Mouse (Mus musculus) CH12F3 (cell line): ENCODE results near the gene Strip1.

Source experiments
- in situ Hi-C: fragments of 300-500 bp; cut with MboI; formaldehyde crosslinking; loops from 2 replicates; pipeline ENCODE4 v1.14.3; 2020; ENCODE audit warnings: low sequenced_read_pairs

Strip1 gene

GRCm38 (mm10) chr3:107594662-107595263 lies 36.7 kb downstream of the Strip1 start, which contains the start of gene Alx3:
Gene Alx3 (plus strand): TSS chr3:107595031.
- in situ Hi-C loops, result no loop called here

DNA sequence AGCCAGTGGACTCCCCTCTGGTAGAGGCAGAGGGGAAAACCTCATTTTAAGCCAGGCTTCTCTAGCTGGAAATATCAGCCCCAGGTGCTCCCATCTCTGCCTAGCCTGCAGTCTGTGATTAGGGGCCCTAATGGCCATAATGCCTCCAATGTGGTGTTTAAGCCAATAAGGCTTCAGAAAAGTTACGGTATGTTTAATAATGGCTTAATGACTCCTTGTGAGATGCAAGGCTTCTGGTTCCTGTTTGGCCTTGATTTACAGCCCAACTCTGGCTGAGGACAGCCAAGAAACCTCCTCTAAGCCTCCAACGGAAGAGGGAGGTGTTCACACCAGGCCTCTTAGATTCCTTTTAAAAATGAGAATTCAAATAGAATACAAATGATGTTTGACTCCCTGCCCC lies 37.9 kb downstream of the Strip1 start:
- in situ Hi-C loops, result no loop called here

DNA sequence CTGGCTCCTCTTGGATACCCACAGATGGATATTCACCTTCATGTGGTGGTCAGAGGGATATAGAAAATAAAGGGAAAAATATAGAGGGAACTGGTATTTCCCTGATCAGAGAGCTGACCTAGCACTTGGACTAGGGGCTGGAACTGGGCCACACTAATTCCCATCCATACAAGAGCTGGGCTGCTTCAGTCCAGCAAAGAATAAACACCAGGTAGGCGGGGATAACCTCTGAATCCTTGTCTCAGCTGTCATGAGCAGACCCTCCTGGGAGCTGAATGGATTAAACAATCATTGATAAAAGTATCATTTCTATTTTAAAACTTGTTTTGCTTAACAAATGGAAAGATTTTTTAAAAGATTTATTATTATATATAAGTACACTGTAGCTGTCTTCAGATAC lies 39.9 kb downstream of the Strip1 start:
- in situ Hi-C loops, result no loop called here

GRCm38 (mm10) chr3:107586504-107586903 lies 45.0 kb downstream of the Strip1 start:
- in situ Hi-C loops, result no loop called here

GRCm38 (mm10) chr3:107583893-107584292 lies 47.6 kb downstream of the Strip1 start:
- in situ Hi-C loops, result no loop called here

- in situ Hi-C loops, result no loop called here
Measured at GRCm38 (mm10) chr3:107582875-107583767, 48.4 kb downstream of the Strip1 start.

DNA sequence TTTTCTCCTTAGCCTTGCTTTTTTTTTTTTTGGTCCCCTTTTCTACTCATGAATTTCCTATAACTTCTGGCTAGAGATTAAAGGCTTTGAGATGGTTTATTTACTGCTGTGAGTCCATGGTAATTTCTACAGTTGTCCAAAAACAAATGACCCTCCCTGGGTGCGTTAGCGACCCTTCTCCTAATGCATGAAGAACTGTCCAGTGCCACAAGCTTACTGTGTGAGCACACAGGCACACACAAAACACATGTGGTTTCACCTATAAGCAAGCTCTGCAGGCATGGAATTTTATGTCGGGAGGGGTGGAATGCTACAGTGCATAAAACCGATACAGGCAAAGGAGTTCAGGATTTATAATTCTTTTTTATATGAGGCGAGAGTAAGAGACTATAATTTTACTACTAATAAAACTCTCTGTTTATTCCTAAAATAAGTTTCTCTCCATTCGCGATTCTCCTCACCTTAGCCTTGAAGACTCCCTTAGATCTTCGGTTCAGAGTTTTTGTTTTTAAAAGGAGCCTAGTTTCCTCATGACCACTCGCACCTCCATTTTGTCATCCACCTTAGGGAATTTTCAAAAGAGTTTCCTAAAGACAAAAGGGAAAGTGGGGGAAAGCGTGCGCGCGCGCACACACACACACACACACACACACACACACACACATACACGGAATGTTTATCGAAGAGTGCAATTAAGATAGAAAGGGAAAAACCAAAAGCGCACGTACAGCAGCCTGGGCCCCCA lies 49.2 kb downstream of the Strip1 start:
- in situ Hi-C loops, result no loop called here

- in situ Hi-C loops, result no loop called here
Measured at GRCm38 (mm10) chr3:107581103-107582010, 50.1 kb downstream of the Strip1 start.

GRCm38 (mm10) chr3:107579466-107579865 lies 52.0 kb downstream of the Strip1 start:
- in situ Hi-C loops, result no loop called here

DNA sequence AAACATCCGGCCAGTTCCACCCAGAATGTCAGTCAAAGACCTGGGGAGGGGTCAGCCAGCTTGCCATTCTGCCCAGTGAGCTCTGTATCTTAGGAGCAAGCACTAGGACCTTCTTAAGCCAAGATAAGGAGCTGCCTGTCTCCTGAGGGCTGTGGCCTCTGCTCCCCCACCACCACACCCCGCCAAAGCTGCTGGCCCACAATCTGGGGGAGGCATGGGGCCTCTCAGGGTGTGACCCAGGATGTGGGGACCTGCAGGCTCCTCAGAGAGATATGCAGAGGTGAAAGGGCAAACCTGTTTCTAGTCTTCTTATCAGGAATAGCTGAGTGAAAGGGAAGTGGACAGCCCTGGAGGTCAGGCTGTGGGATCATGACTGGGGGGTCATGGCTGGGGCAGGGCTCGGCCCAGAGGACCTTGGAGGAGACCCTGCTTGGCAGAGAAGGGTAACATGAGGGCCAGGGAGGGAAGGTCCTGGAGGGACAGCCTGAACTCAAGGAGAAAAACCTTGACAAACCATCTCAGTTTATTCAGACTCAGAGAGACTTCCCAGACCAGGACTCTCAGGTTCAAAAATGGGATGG lies 53.6 kb downstream of the Strip1 start:
- in situ Hi-C loops, result no loop called here

DNA sequence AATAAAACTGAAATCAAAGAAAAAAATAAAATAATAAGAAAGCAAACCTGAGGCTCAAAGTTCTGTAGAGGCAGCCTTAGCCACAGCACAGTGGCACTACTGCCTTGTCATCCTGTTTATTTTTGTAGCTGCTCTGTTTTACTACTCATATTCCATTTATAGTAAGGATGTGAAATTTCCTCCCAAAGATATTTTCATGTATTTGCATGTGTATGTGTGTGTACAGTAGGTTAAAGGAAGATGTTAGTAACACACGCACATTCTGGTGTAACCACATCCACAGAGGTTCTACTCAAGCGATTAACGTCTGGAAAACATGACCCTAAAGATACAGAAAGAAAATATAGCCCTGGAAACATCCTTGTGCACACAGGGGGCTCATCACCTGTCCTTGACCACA lies 54.7 kb downstream of the Strip1 start:
- in situ Hi-C loops, result no loop called here

- in situ Hi-C loops, result no loop called here
Measured at GRCm38 (mm10) chr3:107571205-107571604, 60.3 kb downstream of the Strip1 start.

GRCm38 (mm10) chr3:107568721-107569120 lies 62.8 kb downstream of the Strip1 start:
- in situ Hi-C loops, result no loop called here

DNA sequence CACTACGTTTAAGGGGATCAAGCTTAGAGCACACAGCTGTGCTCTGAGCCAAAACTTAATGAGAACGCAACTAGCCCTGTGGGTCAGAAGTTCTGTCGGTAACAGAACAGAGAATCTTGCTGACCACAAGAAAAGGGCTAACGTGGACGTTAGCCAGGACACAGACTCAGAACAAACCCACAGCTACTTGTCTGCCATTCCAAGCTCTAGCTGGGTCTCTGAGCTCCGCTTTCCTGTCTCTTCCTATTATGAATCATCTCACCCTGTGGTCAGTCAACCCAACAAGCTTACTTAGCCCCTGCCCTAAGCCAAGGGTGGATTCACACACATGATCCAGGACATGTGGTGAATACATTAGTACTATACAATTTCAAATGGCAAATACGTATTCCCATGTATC lies 63.7 kb downstream of the Strip1 start:
- in situ Hi-C loops, result no loop called here

DNA sequence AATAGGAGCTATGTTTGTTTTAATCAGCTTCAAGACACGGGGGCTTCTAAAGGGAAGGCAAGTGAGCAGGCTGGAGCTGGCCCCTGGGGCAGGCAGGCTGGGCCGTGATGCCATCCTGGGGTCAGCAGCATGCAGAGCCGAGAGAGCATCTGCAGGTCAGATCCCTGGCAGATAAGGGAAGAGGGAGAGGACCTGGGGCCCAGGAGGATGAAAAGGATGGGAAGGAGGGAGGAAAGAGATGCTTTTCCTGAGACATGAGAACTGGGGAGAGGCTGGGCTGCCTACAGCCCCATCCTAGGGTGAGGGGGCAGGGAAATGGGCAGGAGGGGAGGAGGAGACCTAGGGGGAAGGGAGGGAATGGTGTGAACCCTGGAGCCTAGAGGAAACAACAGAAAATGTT lies 66.2 kb downstream of the Strip1 start:
- in situ Hi-C loops, result no loop called here

- in situ Hi-C loops, result no loop called here
Measured at GRCm38 (mm10) chr3:107563880-107564279, 67.6 kb downstream of the Strip1 start.

GRCm38 (mm10) chr3:107562591-107562990 lies 68.9 kb downstream of the Strip1 start:
- in situ Hi-C loops, result no loop called here
